Mouse (Mus musculus) heart, embryonic 11.5 days (tissue): ENCODE data around the gene Rbms2. TPM values are rescaled to one million over a fixed set of nuclear protein-coding genes. Genes with fewer than 3 reads are reported as not detected.
A peak's percentile ranks its signal among the peaks of the same experiment; 100 is the strongest.
"Not testable (repeated sequence)": the region's sequence is repeated elsewhere in the genome, so short reads cannot be mapped to it uniquely, and the experiment has no call there.

Experiments
- ATAC-seq: fragments of 200-750 bp; cut with Nextera tagmentation; replicated peaks from 2 replicates; pipeline ENCODE4 v1.8.0; 2017; ENCODE audit warnings: moderate library complexity; ENCODE audit not compliant: insufficient number of reproducible peaks, low FRiP score, low TSS enrichment
- H3K27ac ChIP-seq: fragments of 300-500 bp; sonication (generic); 2 replicates; pipeline ENCODE4 v1.5.1; 2014; ENCODE audit warnings: mild to moderate bottlenecking, low read depth, low read length
- H3K27me3 ChIP-seq: fragments of 300-500 bp; sonication (generic); 2 replicates; pipeline ENCODE4 v1.6.1; 2014; ENCODE audit warnings: mild to moderate bottlenecking, low read length, mixed read lengths; ENCODE audit not compliant: control insufficient read depth, insufficient read depth
- H3K36me3 ChIP-seq: fragments of 300-500 bp; sonication (generic); 2 replicates; pipeline ENCODE4 v1.6.1; 2014; ENCODE audit warnings: mild to moderate bottlenecking, low read length, moderate library complexity, mixed read lengths; ENCODE audit not compliant: control insufficient read depth, insufficient read depth
- H3K4me1 ChIP-seq: fragments of 300-500 bp; sonication (generic); 2 replicates; pipeline ENCODE4 v1.6.1; 2014; ENCODE audit warnings: low read length; ENCODE audit not compliant: control insufficient read depth, insufficient read depth
- H3K4me2 ChIP-seq: fragments of 300-500 bp; sonication (generic); 2 replicates; pipeline ENCODE4 v1.6.1; 2014; ENCODE audit warnings: mild to moderate bottlenecking, moderate library complexity
- H3K4me3 ChIP-seq: fragments of 300-500 bp; sonication (generic); 2 replicates; pipeline ENCODE4 v1.5.1; 2014; ENCODE audit warnings: low read depth, low read length
- H3K9ac ChIP-seq: fragments of 300-500 bp; sonication (generic); 2 replicates; pipeline ENCODE4 v1.6.1; 2014; ENCODE audit warnings: mild to moderate bottlenecking, low read depth, low read length, moderate library complexity
- H3K9me3 ChIP-seq: fragments of 300-500 bp; sonication (generic); replicated peaks from 2 replicates; pipeline ENCODE4 v1.6.1; 2016; ENCODE audit warnings: low read length; ENCODE audit not compliant: control insufficient read depth
- WGBS: fragments of 180-500 bp; shearing (Covaris S2); extraction: QIAGEN DNeasy Blood & Tissue Kit; methylation state at CpG from one replicate; pipeline ENCODE4 v1.1.7; 2014; ENCODE audit not compliant: insufficient replicate concordance; 5-methylcytosine and 5-hydroxymethylcytosine counted together
- polyA plus RNA-seq: library from polyadenylated mRNA; unstranded; fragments of >200 nt; fragmentation: Nextera tagmentation; extraction: Ambion mirVana; gene quantifications from 2 replicates; pipeline ENCODE4 v1.2.1, GENCODE M21; 2014

Rbms2 gene
- polyA plus RNA-seq, 1 experiment from 2014 or later, result 36.1 TPM

DNA sequence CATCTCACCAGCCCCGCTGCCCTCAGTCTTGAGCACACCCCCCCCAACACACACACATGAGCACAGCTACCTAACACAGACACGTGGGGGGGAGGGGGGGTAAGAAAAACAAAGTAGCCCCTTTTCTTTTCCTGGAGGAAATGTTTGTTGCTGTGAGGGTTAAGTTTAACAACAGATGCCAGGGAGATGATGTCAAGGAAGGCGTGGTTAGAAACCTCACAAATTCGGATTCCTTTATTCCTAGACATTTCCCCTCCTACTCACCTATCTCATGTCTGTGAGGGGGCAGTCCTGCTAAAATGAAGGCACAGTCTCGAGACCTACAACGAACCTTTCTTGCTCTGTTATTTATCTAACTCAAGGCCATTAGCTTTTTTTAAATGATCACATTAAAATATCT is 13.0 kb downstream of the Rbms2 start:
- Histone ChIP-seq H3K4me1 (0 out of 2 replicates have a peak, but pooled peaks cover 3% of the 10 kb centered on the region), H3K4me2 (no peak overlapping the region), H3K27me3 (no peaks in the 10 kb centered on the region), H3K27ac (no peak overlapping the region), H3K4me3 (no peak overlapping the region), H3K36me3 (0 out of 2 replicates have a peak, but pooled peaks cover 2% of the 10 kb centered on the region), H3K9me3 (no peaks in the 10 kb centered on the region), H3K9ac (no peak overlapping the region)
- no peak; the same call in 1 of the 2 replicates for ATAC-seq
- 36% methylated on average over 6 of the region's 6 CpGs for WGBS

DNA sequence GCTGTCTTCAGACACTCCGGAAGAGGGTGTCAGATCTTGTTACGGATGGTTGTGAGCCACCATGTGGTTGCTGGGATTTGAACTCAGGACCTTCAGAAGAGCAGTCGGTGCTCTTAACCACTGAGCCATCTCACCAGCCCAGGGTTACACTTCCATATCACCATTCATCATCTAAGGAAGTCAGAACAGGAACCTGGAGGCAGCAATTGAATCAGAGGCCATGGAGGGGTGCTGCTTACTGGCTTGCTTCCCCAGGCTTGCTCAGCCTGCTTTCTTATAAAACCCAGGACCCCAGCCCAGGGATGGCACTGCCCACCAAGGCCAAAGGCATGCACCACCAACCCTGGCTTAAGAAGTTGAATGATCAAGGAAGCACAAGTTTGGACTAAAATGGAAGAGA is 14.4 kb downstream of the Rbms2 start:
- WGBS, result 72% methylated on average over 2 of the region's 3 CpGs
- not testable (repeated sequence) for H3K27ac ChIP-seq, H3K36me3 ChIP-seq

DNA sequence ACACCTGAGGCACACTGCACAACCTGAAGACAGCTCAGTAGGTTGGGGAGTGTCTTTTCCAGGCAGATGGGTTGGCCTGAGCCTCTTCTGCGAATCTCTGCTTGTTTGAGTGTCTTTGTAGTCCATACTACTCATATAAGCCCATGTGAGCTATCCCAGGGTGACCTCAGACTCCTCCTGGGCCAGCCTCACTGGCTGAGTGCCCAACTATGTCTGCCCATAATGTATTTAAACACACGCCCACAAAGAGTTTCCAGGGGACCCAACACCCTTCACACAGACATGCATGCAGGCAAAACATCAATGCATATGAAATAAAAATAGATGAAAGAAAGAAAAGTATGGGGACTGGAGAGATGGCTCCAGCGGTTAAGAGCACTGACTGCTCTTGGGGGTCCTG is 26.1 kb downstream of the Rbms2 start:
- Histone ChIP-seq H3K9ac (no peak overlapping the region), H3K9me3 (no peaks in the 10 kb centered on the region), H3K4me3 (no peak overlapping the region), H3K4me2 (no peak overlapping the region), H3K36me3 (no peaks in the 10 kb centered on the region; the same call in 1 of the 2 replicates), H3K27ac (no peak overlapping the region), H3K4me1 (peaks cover 13% of the 10 kb centered on the region; the same call in 1 of the 2 replicates), H3K27me3 (no peaks in the 10 kb centered on the region)
- 78% methylated on average over 3 of the region's 3 CpGs for WGBS
- ATAC-seq, result no peak

More for the DNA sequence above, 14.4 kb downstream of the Rbms2 start:
- not testable (repeated sequence) for H3K27me3 ChIP-seq, ATAC-seq, H3K9me3 ChIP-seq, H3K4me2 ChIP-seq, H3K4me1 ChIP-seq, H3K9ac ChIP-seq, H3K4me3 ChIP-seq

DNA sequence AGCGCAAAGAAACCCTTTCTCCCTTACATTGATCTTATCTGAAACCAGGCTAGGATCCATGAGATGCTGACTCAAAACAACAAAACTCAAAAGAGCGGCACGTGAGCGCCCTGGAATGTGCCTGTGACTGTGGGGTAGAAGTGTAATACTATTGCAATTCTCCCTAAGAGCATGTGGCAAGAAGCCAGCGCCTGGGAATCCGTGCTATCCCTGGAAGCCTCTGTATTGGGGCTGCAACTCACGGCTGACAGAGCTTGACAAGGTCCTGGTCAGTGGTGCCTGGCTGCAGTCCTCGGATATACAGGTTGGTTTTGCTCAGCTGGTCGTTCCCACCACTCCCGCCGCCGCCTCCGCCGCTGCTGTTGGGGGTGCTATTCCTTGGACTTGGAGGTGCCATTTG is 29.2 kb downstream of the Rbms2 start:
- H3K27ac ChIP-seq, result peak overlapping the region; percentile 23; the same call in 1 of the 2 replicates
- no peaks in the 10 kb centered on the region for H3K9me3 ChIP-seq
- H3K4me2 ChIP-seq, result no peak overlapping the region; the same call in 1 of the 2 replicates
- no peaks in the 10 kb centered on the region for H3K27me3 ChIP-seq
- H3K36me3 ChIP-seq, result peaks cover 2% of the 10 kb centered on the region
- peaks cover 13% of the 10 kb centered on the region; the same call in 1 of the 2 replicates for H3K4me1 ChIP-seq
- no peak for ATAC-seq
- H3K4me3 ChIP-seq, result no peak overlapping the region
- H3K9ac ChIP-seq, result no peak overlapping the region
- WGBS, result 70% methylated on average over 14 of the region's 14 CpGs

DNA sequence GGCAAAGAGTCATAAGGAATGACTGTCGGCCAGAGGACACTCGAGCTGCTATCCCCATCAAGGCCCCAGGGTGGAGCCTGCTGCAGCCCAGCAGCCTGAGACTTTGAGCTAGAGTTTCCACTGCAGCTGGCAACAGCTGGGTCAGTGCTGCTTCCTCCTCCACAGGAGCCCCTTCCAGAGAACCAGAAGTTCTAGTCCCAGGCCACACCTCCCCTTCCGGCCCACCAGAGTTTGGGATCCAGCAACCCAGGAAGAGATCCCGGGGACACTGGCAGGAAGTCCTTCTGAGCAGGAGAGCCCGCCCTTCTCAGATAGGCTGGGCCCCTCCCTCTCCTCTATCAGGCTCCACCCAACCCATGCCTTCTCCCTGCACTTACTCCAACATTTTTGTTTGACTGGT is 30.5 kb downstream of the Rbms2 start:
- Histone ChIP-seq H3K9me3 (no peaks in the 10 kb centered on the region), H3K27me3 (no peaks in the 10 kb centered on the region), H3K27ac (peak overlapping the region; percentile 64), H3K9ac (peak overlapping the region; percentile 54), H3K4me3 (peak overlapping the region; percentile 21), H3K4me2 (peak overlapping the region; percentile 54), H3K4me1 (peaks cover 13% of the 10 kb centered on the region; the same call in 1 of the 2 replicates), H3K36me3 (peaks cover 2% of the 10 kb centered on the region)
- peak; percentile 88 for ATAC-seq
- 7% methylated on average over 5 of the region's 5 CpGs for WGBS

DNA sequence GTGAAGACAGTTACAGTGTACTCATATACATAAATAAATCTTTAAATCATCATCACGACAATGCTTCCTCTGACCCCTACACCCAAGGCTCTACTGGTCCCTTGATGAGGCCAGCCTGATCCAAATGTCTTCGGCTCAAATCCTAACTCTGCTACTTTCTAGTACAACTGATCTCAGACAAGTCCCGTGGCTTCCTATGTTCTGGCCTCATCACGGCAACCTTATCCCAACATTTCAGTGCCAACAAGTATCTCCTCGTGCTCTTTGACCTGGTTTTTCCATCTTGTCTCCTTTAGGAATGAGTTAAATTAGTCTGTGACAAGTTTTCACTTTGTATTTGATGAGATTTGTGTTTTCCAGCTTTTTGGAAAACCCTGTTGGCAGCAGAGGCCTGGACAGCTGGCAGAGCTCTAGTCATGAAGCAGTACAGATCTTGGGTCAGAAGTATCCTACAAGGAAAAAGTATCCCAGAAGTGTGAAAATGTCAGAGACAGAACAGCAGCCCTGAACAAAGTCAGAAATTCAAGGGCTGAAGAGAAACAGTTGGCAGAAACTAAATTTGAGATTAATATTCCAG is 31.2 kb downstream of the Rbms2 start:
- 85% methylated on average over 5 of the region's 5 CpGs for WGBS

DNA sequence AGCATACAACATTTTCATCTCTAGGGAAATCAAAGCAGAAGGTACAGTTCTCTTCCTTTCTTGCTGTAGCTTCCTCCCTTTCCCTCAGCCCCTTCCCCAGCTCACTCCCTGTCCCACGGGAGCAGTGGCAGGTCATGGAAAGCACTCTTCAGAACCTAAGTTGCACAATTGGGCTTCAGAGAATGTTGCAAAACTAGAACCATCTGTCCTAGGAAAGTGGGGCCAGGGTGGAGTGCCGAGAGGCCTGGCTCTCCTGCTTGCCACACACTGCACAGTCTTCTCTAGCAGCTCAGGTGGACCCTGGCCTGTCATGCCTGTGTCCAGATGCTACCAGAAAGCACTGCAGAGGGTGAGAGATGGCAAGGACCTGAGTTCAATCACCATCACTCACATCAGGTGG is 35.1 kb downstream of the Rbms2 start:
- Histone ChIP-seq H3K4me2 (no peak overlapping the region), H3K4me1 (peaks cover 7% of the 10 kb centered on the region; the same call in 1 of the 2 replicates), H3K9me3 (no peaks in the 10 kb centered on the region), H3K9ac (no peak overlapping the region), H3K27me3 (no peaks in the 10 kb centered on the region), H3K4me3 (no peak overlapping the region), H3K27ac (no peak overlapping the region), H3K36me3 (peaks cover 12% of the 10 kb centered on the region; the same call in 1 of the 2 replicates)
- 86% methylated on average over 2 of the region's 2 CpGs for WGBS
- no peak for ATAC-seq

More for the DNA sequence above, 31.2 kb downstream of the Rbms2 start:
- peak overlapping the region; percentile 64 for H3K27ac ChIP-seq
- no peak overlapping the region for H3K4me3 ChIP-seq
- H3K27me3 ChIP-seq, result no peaks in the 10 kb centered on the region
- H3K36me3 ChIP-seq, result peaks cover 5% of the 10 kb centered on the region
- no peaks in the 10 kb centered on the region for H3K9me3 ChIP-seq
- no peak for ATAC-seq
- H3K9ac ChIP-seq, result peak overlapping the region; percentile 54
- peaks cover 13% of the 10 kb centered on the region; the same call in 1 of the 2 replicates for H3K4me1 ChIP-seq
- H3K4me2 ChIP-seq, result peak overlapping the region; percentile 54

DNA sequence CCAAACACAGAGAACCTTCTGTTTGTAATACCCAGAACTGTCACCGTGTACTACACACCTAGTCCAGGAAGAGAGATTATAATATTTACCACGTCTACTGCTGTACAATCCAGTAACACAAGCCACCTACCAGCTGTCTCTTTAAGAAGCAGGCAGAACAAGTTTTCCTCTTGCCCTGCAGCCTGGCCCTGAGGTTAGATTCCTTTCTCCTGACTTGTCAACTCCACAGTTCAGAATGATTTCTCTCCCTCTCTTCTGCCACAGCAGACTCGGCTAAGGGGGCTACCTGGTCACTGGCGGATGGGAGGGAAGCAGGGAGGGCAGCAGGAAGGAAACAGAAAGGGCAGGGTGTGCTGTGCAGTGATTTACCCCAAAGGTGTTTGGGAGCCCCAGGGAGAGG is 36.4 kb downstream of the Rbms2 start:
- no peaks in the 10 kb centered on the region for H3K27me3 ChIP-seq
- H3K4me1 ChIP-seq, result no peaks in the 10 kb centered on the region
- ATAC-seq, result no peak
- no peak overlapping the region for H3K27ac ChIP-seq
- WGBS, result 78% methylated on average over 4 of the region's 4 CpGs
- H3K4me3 ChIP-seq, result no peak overlapping the region
- H3K4me2 ChIP-seq, result no peak overlapping the region
- H3K9ac ChIP-seq, result no peak overlapping the region
- no peaks in the 10 kb centered on the region for H3K9me3 ChIP-seq
- H3K36me3 ChIP-seq, result peaks cover 15% of the 10 kb centered on the region

DNA sequence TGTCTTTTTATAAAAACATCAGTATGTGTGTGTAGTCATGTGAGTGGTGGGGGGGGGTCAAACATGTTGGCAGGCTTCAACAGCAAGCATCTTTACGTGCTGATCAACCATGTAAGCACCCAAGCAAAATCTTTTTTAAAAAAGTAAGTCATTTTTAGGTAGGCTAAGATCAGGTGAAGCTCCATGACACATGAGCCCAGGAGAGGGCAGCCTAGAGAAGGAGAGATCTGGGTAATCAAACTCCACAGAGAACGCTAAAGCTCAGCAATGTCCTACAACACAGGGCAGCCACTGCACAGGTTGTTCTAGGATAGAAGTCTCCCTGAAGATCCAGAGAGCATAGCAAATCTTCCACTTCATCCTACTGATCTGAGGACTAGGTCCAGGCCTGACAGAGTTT is 37.9 kb downstream of the Rbms2 start:
- ATAC-seq, result no peak
- H3K9me3 ChIP-seq, result no peaks in the 10 kb centered on the region

More for the DNA sequence above, 37.9 kb downstream of the Rbms2 start:
- Histone ChIP-seq H3K4me1 (no peaks in the 10 kb centered on the region), H3K4me3 (no peak overlapping the region), H3K4me2 (no peak overlapping the region), H3K36me3 (peaks cover 18% of the 10 kb centered on the region), H3K9ac (no peak overlapping the region), H3K27me3 (no peaks in the 10 kb centered on the region), H3K27ac (no peak overlapping the region)
- WGBS, result 63% methylated on average over 2 of the region's 2 CpGs
